9 mouse cellular contexts compared by ENCODE assay signal in genomic region chr9:89909131-89910010, GRCm38 (mm10). TPM values are rescaled to one million over a fixed set of nuclear protein-coding genes. Genes with fewer than 3 reads are reported as not detected.
DNase-seq lines count a peak whose midpoint lies in the region; ATAC-seq and TF ChIP-seq lines count a peak whose summit lies in the region.
"Had no signal": no experiment of that assay in that cellular context is flagged by ENCODE, and none has a peak within 500 bp of the region (broad histone marks: within the 10 kb centered on the region; RNA-seq: fewer than 3 reads in every experiment).

TSS of gene Rasgrf1 (plus strand) at chr9:89909908.

- H3K36me3 ChIP-seq in kidney, postnatal 0 days (ENCODE audit: insufficient read depth, low read length) = no peaks in the 10 kb centered on the region
- H3K36me3 ChIP-seq in liver, embryonic 16.5 days (ENCODE audit: control insufficient read depth, insufficient read depth) = no peaks in the 10 kb centered on the region
- H3K36me3 ChIP-seq: G1E had no signal

- H3K9me3 ChIP-seq in kidney, postnatal 0 days (replicated peaks; ENCODE audit: low read length) = no peaks in the 10 kb centered on the region
- no peaks in the 10 kb centered on the region for H3K9me3 ChIP-seq in liver, embryonic 16.5 days (replicated peaks; ENCODE audit: control insufficient read depth, low read length)

- no peak for TF ChIP-seq CTCF in kidney, postnatal 0 days (IDR thresholded peaks at IDR 0.05; ENCODE audit: low read depth)
- no peak for TF ChIP-seq CTCF in cerebellum, adult 2 months (IDR thresholded peaks at IDR 0.05; ENCODE audit: borderline replicate concordance, insufficient read depth, low read depth, low read length)

- under 1% methylated on average over 60 of the region's 64 CpGs for WGBS in kidney, postnatal 0 days
- WGBS in cerebellum, adult 2 months = under 1% methylated on average over 64 of the region's 64 CpGs
- WGBS in liver, embryonic 16.5 days (ENCODE audit: insufficient replicate concordance) = under 1% methylated on average over 60 of the region's 64 CpGs

- peaks cover 11% of the 10 kb centered on the region for H3K4me1 ChIP-seq in kidney, postnatal 0 days (replicated peaks; ENCODE audit: insufficient read depth, low read length)
- no peaks in the 10 kb centered on the region for H3K4me1 ChIP-seq in cerebellum, adult 2 months (ENCODE audit: control insufficient read depth, insufficient read depth, low read length)
- H3K4me1 ChIP-seq in liver, embryonic 16.5 days (ENCODE audit: control insufficient read depth, low read depth, low read length) = peaks cover 3% of the 10 kb centered on the region; the same call in 1 of the 2 replicates

- no peak within 1 kb of the TSS for H3K27ac ChIP-seq in kidney, postnatal 0 days
- peak within 1 kb of the TSS; percentile 71 for H3K27ac ChIP-seq in cerebellum, adult 2 months (ENCODE audit: insufficient read depth, low read length)
- H3K27ac ChIP-seq in liver, embryonic 16.5 days (ENCODE audit: low read length) = no peak within 1 kb of the TSS

- peak; percentile 55 for TF ChIP-seq POLR2A in cerebellum, adult 2 months (IDR thresholded peaks at IDR 0.05; ENCODE audit: borderline replicate concordance, insufficient read depth, low read length)

- peak within 1 kb of the TSS; percentile 43 for H3K4me3 ChIP-seq in kidney, postnatal 0 days (replicated peaks; ENCODE audit: low read depth, low read length)
- peak within 1 kb of the TSS; percentile 72 for H3K4me3 ChIP-seq in cerebellum, adult 2 months (replicated peaks; ENCODE audit: insufficient read depth, low read depth, low read length)
- peak within 1 kb of the TSS; percentile 25 for H3K4me3 ChIP-seq in liver, embryonic 16.5 days (ENCODE audit: low read depth, low read length)

- DNase-seq in kidney, postnatal 0 days (ENCODE audit: low spot score) = peak; percentile 35
- no peak for DNase-seq in kidney, adult 8-10 months
- DNase-seq in cerebellum, adult 2 months = peak; percentile 72 to 77
- peak; percentile 73 to 85 for DNase-seq in layer of hippocampus, adult 18-20 months (ENCODE audit: low spot score in 2 of 2)
- DNase-seq in right cerebral cortex, postnatal 14 days = peak; percentile 72
- no peak for DNase-seq in thymus, postnatal 36 days

- no peak within 1 kb of the TSS for H3K9ac ChIP-seq in kidney, postnatal 0 days (ENCODE audit: low read depth, low read length)
- H3K9ac ChIP-seq in liver, embryonic 16.5 days (ENCODE audit: low read depth, low read length) = no peak within 1 kb of the TSS

- ATAC-seq in kidney, postnatal 0 days (replicated peaks; ENCODE audit: low FRiP score, low read depth) = peak; percentile 65
- ATAC-seq in frontal cortex, adult (ENCODE audit: low TSS enrichment) = peak; percentile 48
- ATAC-seq in liver, embryonic 16.5 days (ENCODE audit: low read depth) = no peak

- peak within 1 kb of the TSS; percentile 76 for H3K4me2 ChIP-seq in kidney, postnatal 0 days (ENCODE audit: low read length)
- peak within 1 kb of the TSS; percentile 51 for H3K4me2 ChIP-seq in liver, embryonic 16.5 days (ENCODE audit: low read depth, low read length)

- H3K27me3 ChIP-seq in kidney, postnatal 0 days (ENCODE audit: insufficient read depth, low read length) = peaks cover 66% of the 10 kb centered on the region
- no peaks in the 10 kb centered on the region for H3K27me3 ChIP-seq in cerebellum, adult 2 months (ENCODE audit: control insufficient read depth, insufficient read depth, low read length)
- H3K27me3 ChIP-seq in liver, embryonic 16.5 days (ENCODE audit: control insufficient read depth, insufficient read depth, low read depth, low read length) = peaks cover 58% of the 10 kb centered on the region

RNA-seq across cellular contexts. Expression of gene Rasgrf1, which starts in this region (rescaled TPM):
- polyA plus RNA-seq in kidney, postnatal 0 days (2015; fragmentation: Nextera tagmentation; extraction: Ambion mirVana) = 0.05 TPM in 1 of 2 replicates, not detected in the other
- polyA plus RNA-seq in cerebellum, adult 2 months (2012; rRNA removed) = 168 and 172 TPM in 2 replicates
- total RNA-seq in layer of hippocampus, adult 18-20 months (2021) = 100 to 1,000 TPM; 523 to 556 TPM
- polyA plus RNA-seq in liver, embryonic 16.5 days (2015; fragmentation: Nextera tagmentation; extraction: Ambion mirVana) = 0.02 TPM in 1 of 2 replicates, not detected in the other
- polyA plus RNA-seq: G1E had no signal

Comparison
In these comparisons a context has a peak if more than half of its experiments do, and no peak if none do; other contexts are left out.
1. RNA of gene Rasgrf1 (polyA plus RNA-seq): 168 to 172 TPM in cerebellum, adult 2 months; 0.05 TPM in kidney, postnatal 0 days and 0.02 TPM in liver, embryonic 16.5 days; every median in the first group is over 100 times any median in the second.
2. Peak in DNase-seq, ATAC-seq, H3K4me3 ChIP-seq and H3K4me2 ChIP-seq in kidney, postnatal 0 days; RNA of the gene not detected or under 1 TPM.
3. DNase-seq: peak in cerebellum, adult 2 months (2 of 2), layer of hippocampus, adult 18-20 months (2 of 2) and right cerebral cortex, postnatal 14 days (single experiment); none in kidney, adult 8-10 months (0 of 2) and thymus, postnatal 36 days (0 of 2).
4. Peak in every context shown above with its lines, with median percentiles within 50 percentile points of each other: H3K4me3 ChIP-seq.